Mouse (Mus musculus): ENCODE results near the gene Thada.

Gene Thada

DNA sequence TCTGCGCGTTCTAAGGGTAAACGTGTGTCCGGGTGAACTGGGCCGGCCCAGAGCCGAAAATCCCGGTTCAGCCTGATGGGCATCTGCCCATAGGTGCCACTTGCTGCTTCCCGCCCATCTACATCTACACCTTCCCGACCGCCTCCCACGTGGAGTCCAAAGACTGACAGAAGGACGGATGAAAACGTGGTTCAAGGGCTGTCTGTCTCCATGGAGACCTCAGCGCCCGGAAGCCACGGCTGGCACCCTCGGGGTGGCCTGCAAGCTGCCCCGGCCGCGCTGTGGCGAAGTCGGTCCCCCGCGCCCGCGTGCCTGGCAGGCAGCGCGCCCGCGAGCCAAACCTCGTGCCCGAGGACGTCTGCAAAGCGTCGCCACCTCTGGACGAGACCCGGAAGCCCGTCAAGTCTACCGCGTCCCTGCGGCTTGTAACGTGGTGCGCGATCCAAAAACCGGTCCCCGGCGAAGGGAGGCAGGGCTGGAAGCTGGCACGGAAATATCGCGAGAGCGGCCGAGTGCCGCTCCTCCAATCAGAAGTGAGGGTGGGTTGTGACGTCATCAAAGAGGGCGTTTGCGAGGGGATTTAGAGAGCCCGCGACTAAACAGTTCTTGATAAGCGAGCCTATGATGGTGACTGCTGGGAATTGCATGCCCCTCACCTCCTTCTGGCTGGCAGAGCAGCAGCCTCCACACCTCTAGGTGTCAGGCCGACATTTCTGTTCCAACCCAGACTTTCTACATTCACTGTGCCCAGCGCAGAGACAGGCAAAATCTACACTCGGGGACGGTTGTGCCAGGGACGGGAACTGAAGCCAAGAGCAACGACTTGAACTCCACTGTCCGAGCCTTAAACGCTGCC is at the start of gene Thada:
Gene Thada (minus strand): TSS at position 453 of the 856 bp plus-strand sequence.
- DNase-seq: peak; percentile 96 to 98

DNA sequence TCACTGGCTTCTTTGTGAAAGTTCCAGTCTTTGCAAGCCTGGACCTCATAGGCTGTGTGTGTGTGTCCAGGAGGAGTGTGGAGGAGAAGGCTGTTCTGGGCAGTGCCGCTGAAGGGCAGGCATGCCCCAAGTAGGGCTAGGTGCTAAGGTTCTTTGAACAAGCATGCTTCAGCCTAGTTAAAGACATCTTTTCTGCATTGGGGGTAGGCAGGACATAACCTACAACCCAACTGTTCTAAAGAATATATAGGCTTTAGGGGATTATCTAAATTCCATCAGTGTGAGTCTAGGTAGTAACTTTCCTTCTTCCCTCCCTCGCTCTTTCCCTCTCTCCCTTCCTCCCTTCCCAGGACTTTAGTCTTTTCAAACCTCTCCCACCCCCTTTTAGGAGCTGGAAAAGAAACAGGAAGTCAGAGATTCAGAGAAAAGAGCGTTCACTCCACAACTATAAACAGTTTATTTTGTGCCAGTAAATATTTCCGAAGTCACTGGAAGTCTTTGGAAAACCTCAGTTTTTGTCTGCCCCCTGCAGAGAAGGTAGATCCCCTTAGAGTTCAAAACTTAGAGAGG is 46.6 kb upstream of the Thada start:
- no peak for DNase-seq

DNA sequence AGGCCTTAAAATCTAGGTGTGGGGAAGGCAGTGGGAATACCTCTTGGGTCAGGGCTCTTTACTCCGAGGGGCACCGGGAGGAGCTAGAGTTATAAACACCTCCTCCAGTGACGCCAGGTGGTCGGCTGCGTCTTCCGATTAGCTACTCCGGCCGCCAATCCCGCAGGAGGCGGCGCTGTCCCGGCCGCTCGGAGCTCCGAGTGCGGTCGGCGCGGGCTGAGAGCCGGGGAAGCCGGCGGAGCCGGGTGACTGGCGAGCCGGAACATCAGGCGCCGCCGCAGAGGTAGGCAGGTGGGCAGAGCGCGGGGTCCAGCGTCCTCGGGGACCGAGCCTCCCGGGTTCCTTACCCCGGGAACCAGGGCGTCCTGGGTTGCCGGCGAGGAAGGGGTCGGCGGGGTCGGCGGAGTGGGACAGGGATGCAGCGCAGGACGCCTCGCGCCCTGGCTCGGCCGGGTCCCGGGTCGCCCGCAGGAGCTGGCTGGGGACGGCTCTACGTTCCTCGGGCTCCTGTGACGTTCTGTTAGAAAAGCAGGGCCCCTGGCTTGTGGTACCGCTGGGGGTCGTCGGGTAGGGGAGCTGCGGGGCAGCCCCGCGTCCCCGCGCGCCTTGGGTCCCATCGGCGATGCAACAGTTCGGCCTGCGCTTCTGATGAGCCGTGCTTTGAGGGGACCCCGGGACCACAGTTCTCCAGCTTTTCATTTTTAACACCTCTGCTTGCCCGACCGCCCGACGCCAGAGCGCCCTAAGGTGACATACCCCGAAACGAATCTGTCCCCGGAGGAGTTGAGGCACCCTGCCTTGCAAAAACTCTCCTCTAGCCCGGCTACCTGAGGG is 45.9 kb upstream of the Thada start, which contains the start of gene Plekhh2:
Gene Plekhh2 (plus strand): TSS at position 214 of the 834 bp plus-strand sequence.
- DNase-seq: peak; percentile 61 to 75

DNA sequence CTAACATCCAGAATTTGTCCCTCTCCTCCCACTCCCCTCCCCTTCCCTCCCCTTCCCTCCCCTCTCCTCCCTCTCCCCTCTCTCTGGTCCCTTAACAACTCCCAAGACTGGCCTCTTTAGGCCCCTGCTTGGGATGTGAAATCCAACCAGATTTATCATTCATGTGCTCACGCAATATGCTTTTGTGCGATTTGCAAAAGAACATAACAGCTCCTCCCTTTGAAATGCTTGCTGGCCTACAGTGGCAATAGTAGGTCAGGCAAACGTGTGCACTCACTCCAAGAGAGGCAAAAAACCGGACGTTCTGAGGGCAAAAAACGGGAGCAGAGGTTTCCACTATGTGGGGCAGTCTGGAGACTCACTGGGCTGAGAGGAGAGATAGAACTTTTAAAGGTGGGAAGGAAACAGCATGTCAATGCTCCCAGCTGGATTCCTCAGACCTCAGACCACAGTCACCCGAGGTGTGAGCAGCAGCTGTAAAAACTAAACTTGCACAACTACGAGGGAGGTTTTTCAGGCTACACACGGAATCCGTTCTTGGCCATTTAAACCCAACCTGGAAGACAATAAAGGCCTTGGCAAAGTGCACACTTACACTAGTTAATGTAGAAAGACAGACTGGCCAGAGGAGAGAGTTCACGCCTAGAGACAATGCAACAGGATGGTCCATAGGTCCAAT is 45.1 kb upstream of the Thada start:
- DNase-seq: no peak

DNA sequence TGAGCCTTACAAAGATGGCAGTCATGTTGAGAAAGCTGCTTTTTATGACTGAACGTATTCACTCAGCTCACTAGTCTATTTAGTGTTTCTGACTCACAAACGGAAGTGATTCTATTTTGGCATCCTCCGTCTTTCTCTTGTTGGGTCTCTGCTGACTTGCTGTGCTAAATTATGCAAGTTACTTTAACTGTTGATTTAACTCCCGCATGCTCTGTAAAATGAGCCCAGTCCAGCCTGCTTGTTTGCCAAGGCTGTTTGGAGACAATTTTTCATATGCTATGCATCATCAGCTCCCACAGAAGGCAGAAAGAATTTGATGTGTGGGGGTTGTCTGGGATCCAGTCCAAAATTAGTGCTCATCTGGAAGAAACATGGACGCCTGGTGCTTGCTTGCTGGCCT is 44.4 kb upstream of the Thada start:
- DNase-seq: peak; percentile 4 to 23

DNA sequence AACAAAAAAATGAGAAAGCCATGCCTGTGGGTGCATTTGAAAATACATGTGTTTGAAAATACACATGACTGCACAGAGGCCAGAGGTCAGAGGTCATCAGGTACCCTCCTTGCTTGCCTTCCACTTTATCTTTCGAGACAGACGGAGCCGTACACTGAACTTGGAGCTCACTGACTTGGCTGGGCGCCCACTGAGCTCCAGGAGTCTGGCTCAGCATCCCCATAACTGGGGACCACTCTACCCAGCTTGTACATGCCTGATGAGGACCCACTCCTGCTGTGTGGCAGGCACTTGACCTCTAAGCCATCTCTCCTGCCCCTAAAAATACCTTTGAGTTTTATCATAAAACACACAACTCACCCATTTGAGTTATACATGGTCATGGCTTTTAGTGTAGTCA is 43.2 kb upstream of the Thada start:
- DNase-seq: no peak

DNA sequence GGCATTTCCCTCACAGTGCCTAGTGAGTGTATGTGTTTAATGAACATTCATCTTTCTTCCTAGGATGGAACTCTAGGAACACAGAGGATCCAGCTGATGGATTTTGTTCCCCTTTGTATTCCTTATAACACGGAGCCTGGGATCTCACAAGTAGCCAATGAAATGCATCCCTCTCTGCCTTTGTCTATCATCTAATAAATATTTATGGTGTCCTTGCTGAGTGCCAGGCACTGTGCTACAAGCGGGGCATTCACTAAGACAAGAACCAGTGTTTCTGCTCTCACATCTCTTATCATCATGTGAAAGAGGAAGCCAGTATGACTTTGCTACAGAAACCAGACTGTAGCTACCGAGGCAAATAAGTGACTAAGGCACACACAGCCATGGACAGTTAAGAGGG is 42.7 kb upstream of the Thada start:
- DNase-seq: no peak

DNA sequence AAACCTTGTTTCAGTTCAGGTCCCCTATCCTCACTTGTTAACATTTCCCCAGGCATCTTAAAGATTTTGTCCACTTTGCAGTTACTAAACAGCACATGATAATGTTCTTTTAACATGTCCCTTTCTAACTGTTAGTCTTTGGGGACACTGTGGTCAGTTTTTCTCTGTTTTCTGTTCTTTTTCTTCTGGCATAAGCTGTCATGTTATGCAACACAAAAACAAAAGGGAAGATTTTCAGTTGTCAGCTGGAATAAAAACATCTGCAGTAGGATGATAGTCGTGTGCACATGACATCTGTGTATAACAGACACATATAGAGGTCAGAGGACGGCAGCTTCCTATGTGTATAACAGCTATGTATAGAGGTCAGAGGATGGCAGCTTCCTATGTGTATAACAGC is 39.9 kb upstream of the Thada start:
- no peak for DNase-seq

DNA sequence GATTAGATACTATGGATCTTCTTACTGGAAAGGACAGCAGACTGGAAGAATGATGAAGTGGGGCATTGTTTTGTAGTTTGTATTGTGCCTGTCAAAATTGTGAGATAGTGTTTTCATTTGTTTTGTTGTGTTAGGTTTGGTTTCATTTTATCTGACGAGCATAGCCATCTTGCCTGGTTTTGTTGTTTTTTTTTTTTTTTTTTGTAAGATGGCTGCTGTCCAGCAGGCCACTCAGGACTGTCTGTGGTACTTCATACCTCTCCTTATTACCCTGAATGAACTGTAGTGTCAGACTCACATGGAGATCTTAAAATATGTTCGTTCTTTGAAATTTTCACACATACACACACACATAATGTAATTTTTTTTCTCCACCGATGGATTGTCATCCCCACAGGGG is 36.3 kb upstream of the Thada start:
- DNase-seq: no peak

DNA sequence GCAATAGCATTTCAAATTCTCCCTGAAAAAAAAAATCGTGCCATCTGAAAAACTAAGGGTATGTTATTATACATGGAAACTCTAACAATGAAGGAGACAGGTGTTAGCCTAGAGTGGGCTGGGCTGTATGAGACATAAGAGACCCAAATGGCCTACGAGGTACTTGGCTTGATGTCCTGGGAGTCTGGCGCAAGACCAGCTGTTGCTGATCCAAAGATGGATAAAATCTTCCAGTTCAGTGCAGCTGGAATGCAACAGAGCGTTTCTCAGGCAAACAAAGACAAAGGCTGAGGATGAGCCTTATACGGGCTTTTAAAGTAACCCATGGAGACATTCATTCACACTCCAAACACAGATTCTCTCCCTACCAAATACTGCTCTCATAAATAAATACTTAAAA is 32.6 kb upstream of the Thada start:
- no peak for DNase-seq

DNA sequence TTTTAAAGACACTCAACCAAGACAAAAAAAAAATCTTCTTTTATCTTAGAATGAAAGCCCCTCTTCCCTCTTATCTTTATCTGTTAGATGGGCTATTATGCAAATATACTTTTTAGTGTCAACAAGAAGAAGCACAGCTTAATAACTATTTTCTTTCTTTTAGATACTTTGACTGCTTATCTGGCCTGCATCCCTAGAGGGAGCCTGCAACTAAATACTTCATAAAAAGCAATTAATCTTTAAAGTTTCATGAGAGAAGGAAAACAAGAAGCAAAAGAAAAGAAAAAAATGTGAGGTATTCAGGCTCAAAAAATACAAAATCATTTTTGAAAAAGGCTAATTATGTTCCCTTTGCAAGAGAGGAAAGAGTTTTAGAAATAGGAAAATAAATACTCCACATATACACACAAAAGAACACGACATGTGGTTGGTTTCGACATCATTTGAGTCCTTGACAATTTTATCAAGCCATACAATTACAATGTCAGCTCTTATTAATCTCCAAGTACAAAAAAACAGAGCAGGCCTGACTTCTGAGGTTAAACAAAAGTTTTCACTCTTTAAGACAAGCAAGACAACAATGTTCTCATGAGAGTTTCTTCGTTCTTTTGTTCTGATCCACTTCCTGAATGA is 32.1 kb upstream of the Thada start:
- no peak for DNase-seq

DNA sequence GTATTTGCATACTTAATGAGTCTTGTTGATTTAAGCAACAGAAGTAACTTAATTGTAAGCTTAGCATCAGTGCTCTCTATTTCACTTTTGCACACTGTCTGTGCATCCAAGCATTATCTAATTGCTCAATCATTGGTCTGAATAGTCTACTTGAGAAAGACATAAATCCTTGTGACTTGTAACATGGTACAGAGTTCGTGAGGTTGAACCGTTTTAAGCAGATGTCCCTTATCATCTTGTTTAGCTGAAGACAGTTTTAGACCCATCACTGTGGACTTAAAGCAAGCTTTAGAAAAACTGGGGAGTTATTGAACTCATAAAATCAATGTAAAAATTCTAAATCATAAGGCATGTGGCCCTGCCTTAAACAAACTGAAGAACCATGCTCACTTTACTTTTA is 31.6 kb upstream of the Thada start:
- no peak for DNase-seq

DNA sequence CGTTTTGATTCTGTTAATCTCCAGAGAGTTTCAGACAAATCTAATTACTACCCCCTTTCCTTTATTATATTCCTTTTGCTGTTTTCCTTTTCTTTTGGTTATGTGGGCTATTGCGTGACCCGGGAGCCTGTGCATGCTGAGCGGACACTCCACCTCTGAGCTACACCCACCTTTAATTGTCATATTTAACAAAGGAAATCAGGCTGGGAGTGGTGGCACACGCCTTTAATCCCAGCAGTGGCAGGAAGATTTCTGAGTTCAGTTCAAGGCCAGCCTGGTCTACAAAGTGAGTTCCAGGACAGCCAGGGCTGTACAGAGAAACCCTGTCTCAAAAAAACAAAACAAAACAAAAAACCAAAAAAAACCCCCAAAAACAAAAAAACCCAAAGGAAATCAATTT is 31.0 kb upstream of the Thada start:
- no peak for DNase-seq

DNA sequence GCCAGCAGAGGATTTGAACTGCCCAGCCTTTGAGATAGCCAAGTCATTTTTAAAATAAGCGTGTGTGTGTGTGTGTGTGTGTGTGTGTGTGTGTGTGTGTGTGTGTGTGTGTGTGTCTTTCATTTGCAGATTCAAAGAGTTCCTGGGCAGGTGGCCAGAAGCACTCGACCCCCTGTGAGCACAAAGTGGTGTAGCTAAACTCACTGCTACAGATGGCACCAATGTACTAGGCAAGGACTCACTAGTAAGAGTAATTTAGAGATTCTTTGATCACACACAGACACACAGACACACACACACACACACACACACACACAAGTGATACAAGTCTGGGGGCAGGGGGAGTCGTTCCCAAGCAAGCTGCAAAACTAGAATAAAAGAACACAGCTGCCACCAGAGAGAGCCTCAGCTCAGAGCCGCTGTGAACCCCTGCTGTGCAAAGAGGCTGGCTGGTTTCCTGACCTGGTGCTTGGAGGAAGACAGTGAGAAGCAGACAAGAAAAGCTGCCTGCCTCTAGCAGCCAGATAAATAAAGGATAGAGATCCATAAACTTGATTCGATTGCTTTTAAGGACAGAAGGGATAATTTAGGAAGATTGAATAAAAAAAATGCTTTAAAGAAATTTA is 26.4 kb upstream of the Thada start:
- no peak for DNase-seq

DNA sequence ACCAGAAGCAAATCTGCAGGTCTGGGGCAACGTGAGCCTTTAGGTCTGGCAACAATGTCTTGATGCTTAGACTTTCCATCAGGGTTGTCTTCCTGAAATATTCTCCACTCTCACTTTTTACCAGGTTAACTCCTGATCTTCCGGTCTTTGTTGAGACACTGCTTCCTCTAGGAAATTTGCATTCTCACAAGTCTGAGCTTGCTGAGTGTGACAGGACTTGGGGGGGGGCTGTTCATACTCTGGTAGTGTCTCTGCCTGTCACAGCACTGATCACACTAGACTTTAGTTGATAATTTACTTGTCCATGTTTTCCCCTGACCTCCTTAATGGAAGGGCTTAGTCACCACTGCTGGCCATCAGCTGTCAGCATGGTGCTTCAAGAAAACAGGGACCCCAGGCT is 21.4 kb upstream of the Thada start:
- no peak for DNase-seq

DNA sequence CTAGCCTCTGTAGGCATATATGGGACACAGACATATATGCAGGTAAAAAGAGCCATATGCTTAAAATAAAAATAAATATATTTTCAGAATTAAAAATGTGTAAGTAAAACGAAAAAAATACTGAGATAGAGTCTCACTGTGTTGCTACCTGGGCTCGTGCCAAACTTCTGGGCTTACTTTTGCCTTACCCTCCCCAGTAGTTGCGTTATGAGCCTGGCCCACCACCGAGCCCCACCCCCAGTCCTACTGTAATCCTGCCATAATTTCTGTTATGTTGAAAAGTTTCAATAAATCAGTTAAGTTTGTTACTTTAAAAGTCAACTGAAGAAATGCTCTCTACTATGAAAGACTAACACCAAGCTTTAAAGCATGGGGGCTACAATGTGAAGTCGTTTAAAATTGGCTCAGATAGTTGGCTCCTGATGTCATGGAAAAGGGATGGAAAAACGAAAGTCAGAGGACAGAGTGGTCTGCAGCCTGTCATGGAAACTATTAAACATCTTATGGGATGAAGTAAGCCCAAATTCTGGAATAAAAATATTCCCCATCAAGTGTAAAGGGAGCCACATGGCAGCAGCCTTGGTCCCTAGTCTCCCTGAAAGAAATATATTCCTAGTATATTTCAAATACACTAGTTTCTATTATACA is 17.8 kb upstream of the Thada start:
- no peak for DNase-seq

DNA sequence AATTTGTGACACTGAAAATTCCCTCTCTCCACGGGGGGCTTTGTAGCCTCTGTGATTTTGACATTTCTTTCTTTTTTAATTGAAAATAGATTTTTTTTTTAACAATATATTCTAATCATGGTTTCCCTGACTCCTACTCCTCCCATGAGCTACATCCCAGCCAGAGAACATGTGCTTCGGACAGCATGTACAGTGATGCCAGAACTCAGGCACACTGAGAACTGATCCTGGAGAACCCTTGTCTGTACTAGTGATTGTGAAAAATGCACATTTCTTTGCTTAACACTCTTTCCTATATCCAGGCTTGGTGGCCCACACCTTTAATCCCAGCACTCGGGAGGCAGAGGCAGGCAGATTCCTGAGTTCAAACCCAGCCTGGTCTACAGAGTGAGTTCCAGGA is 16.8 kb upstream of the Thada start:
- DNase-seq: no peak

DNA sequence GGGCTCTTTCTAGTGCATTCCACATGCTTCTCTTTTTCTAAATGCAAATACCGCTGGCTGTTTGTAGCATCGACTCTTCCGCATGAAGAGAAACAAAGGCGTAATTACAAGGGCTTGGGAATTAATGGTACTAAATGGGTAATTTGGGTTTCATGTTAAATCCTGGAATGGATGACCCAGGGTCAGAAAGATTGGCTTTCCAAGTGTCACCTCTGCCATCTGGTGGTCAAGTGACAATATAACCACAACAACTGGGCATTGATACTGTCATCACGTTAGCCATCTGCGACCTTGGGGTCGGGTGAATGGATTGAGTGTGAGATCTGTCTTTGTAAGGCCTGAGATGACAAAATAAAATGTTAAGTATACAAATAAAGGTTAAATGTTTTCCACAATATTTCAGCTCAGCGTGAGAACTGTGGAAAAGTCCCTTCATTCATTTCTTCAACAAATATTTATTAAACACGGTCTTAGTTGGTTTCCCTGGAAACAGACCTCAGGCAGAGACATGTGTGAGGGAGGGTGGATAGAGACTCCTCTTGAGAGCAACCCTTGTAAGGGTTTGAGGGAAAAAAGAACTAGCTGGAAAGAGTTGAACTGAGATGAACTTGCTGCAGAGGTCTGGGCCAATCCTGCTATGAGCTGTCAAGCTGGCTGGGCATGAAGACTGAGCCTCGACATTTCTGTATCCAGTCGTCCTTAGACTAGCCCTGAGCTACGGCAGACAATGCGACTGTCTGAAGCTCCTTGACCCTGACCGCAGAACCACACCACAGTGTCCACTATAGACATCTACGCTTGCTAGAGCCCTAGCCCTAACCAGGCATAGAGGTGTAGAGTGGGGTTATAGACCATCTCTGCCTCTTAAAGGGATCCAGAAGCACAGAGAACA is 14.7 kb upstream of the Thada start:
- peak in 1 of 2 experiments; percentile 32 for DNase-seq

DNA sequence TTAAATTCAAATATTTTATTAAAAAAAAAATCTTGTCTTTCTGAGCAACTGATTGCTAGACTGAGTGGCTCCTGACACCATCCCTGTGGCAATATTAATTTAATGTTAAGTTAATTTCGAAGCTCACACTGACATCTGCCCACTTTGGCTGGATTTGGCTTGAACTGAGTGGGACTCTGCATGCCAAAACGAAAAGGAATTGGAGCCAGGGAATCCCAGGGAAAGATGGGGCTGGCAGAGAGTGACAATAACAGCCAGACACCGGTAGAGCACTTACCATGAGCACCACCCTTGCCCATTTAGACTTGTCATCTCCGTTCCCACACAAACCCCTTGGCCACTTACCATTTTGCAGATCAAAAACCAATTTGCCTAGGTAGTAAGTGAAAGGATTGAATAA is 12.3 kb upstream of the Thada start:
- DNase-seq: no peak

DNA sequence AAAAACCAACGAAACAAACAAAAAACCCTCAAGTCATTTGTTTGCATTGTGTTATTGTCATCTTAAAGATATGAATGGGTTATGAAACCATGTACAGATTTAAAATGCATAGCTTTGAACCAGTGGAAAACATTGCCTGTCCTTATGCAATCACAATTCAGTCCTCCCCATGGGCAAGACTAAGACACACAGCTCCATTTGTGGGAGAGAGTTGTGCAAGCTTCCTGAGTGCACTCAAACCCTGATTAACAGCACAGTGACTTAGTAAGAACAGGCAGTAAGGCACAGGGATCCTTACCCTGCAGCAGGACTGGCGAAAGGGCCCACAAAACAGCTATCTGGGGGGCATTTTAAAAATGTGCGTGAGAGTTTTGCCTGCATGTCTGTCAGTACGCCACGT is 11.2 kb upstream of the Thada start:
- no peak for DNase-seq

DNA sequence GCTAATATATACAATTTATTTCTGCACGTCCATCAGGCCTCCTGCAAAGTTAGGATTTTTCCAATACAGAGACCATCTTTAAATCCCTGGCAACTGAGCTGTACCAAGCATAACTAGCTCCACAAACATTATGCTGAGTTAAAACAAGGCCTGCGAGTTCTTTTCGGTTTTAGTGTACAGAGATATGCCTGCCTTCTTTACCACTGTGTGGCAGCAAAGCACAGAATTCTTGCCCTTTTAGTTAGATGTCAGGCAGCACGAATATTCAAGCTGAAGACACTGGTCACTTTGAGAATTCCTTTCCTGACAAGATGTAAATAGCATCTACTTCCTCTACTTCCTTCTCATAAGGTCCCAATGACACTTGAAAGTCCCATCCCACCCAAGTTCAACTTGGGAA is 8.3 kb upstream of the Thada start:
- DNase-seq: no peak

Data from kidney, adult 8-10 months (tissue).